Mouse (Mus musculus): ENCODE measurements at regions not wholly inside any gene's neighbourhood (a gene's known extent, or its start where the extent isn't known, plus 50 kb on each side); places are given as distances from the start of the nearest gene placed in this dataset.

GRCm38 (mm10) chr8:19979536-19980345, 76.5 kb downstream of the Gm31371 start:
- TF ChIP-seq POLR2A (IDR thresholded peaks at IDR 0.05; ENCODE audit: control insufficient read depth, low read depth, low read length): peak; percentile 82
- peak; percentile 79 for TF ChIP-seq CTCF (IDR thresholded peaks at IDR 0.05; ENCODE audit: control insufficient read depth, insufficient read depth, insufficient replicate concordance, low read depth, low read length)
